Mouse (Mus musculus): ENCODE results near the gene Ddn.

Gene Ddn

DNA sequence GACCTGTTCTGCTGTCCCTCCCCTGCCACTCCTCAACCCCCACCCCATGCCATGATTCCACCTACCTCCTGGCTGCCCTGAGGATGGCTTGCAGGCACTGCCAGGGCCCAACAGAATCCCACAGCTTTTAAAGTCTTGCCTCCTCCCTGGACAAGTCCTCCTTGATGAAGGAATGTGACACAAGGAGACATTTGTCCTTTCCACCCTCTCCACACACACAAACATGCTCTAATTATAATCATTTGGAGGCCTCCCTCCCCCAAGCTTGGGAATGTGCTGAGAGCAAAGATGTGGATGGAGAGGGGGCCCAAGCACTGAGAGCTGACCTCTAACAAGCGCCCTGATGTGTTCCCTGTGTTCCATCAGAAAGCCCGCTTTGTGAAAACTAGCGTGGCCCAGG is at the start of gene Ddn:
Ddn (minus strand) TSS at position 101 of the 400 bp plus-strand sequence.
- no peak for DNase-seq

DNA sequence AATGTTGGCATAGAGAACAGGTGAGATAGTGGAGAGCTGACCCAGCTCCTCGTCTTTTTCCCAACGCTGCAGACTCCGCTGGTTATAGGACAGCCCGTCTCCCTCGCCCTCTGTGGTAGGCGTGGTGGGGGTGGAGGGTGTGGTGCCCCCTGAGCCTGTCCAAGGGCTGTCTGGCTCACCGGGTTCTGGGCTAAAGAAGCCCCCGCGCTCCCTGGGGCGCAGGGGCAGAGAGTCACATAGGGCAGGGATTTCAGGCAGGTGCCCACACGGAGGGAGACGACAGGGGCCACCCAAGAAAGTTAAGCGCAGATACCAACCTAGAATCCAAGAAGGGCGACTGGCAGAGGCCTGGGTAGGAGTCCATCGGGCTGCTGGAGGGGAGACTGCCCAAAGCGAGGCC is 44.9 kb upstream of the Ddn start:
- DNase-seq = no peak

GRCm38 (mm10) chr15:98853161-98853937 is 44.1 kb upstream of the Ddn start:
- DNase-seq = no peak

GRCm38 (mm10) chr15:98852733-98853132 is 43.4 kb upstream of the Ddn start:
- no peak for DNase-seq

- no peak for DNase-seq
These were observed 42.8 kb upstream of the Ddn start for GRCm38 (mm10) chr15:98852071-98852470.

DNA sequence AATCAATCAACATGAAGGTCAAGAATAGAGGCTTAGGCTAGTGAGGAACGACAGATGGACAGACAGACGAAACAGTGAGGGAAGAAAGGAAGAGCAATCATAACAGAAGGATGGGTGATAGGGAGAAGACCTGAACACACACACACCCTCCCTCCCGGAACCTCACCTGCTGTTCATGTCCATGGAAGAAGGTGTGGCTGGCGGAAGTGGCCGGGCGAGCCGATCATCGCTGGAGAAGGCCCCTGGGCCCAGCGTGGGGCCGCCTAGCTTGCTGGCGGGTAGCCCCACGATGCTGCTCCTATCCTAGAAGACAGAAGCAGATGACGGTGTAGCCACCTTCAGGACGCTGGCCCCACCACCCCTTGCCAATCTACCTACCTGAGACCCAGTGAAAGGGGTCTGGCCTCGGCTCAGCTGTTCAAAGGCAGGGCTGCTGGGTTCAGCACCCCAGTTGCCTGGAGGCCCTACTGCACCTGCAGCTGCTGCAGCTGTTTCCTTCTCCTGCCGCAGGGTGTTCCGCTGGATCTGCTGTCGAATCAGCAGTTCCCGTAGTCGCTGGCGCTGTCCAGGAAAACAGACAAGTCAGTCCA is 42.0 kb upstream of the Ddn start:
- no peak for DNase-seq

GRCm38 (mm10) chr15:98850668-98851067 is 41.4 kb upstream of the Ddn start:
- no peak for DNase-seq

DNA sequence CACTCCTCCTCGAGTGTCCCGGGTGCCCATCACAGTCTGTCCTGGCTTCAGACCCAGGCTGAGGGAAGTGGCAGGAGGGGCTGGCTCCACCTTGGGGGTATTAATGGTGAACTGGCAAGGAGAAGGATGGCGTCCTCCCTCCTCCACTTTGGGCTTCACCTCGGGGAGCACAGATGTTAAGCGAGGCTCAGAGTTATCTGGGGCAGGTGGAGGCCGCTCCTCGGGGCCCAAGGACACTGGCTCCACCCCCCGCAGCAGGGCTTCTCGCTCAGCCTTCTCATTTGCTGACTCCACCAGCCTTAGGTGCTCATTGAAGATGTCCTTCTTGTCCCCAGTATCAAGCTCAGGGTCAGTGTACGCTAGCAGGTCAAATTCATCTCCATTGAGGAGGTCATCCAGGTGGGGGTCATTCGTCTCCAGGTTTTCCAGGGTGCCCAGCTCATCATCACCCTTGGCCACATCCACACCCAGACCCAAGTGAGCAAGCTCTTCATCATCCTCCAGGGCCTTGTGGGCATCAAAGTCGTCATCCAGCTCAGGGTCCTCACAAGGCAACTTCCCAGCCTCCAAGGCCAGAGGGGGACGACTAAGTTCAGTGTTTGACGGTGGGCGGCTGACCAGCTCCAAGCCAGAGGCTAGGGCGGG is 40.8 kb upstream of the Ddn start:
- no peak for DNase-seq

GRCm38 (mm10) chr15:98849165-98849564 is 39.9 kb upstream of the Ddn start:
- DNase-seq = no peak

- no peak for DNase-seq
These were observed 36.9 kb upstream of the Ddn start for GRCm38 (mm10) chr15:98846140-98846539.

DNA sequence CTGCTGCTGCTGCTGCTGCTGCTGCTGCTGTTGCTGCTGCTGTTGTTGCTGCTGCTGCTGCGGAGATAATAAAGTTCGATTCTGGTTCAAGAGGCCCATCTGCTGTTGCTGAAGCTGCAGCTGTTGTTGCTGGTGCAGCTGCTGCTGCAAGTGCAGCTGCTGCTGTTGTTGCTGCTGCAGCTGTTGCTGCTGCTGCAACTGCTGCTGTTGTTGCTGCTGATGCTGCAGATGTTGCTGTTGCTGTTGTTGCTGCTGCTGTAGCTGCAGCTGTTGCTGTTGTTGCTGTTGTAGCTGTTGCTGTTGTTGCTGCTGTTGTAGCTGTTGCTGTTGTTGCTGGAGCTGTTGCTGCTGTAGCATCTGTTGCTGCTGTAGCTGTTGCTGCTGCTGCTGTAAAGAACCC is 35.9 kb upstream of the Ddn start:
- no peak for DNase-seq

GRCm38 (mm10) chr15:98843595-98844223 is 34.4 kb upstream of the Ddn start:
- no peak for DNase-seq

DNA sequence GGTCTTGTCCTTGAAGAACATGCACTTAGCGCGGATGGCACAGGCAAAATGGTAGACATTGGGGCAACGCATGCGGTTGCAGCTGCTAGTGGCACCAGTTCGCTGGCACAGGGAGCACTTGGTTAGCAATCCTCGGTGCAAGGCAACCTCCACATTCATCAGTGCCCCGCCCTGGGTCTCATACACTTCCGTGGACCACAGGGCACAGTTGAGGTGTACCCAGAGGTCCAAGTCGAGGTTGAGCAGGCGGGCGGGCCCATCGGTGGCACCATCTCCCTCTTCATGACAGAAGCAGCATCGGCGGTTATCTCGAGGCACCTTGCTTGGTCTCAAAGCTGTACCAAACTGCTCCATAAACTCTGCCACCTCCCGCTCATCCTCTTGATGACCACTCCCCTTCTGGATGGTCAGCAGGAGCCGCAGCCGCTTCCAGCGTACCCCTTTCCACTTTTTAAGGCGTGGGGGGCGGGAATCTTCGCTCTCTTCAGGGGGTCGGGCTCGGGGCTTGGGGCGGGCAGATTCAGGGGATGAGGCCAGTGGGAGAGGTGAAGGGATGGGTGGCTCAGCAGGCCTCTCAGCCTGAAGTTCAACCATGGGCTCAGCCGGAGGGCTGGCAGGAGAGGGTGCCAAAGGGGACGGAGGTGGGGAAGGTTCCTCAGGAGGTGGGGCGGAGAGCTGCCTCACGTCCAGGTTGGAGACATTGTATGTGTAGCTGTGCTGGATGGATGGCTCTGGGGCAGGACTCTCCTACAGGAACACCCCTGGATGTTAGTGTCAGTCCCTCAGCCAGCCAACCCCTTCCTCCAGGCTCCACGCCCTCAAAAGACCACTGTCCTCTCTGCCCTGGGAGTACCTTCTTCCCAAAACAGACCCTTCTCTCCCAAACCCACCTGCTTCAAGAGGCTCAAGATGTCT is 30.6 kb upstream of the Ddn start:
- no peak for DNase-seq

DNA sequence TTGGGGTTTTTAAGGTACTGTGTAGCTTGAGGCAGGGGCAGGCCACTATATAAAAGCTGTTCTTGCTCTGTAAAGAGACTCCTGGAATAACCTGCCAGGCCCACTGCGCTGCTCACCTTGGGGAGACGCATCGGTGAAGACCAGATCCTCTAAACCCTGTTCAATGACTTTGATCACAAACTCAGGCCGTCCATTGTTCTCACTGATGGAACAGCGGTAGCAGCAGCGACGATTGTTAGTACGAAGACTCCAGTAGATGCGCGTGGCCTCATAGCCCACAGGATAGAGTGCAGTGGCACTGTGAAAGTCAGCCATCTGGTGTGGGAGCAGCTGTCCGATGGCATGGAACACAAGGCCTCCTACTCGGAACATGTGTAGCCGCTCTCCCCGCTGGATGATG is 29.9 kb upstream of the Ddn start:
- DNase-seq = no peak

DNA sequence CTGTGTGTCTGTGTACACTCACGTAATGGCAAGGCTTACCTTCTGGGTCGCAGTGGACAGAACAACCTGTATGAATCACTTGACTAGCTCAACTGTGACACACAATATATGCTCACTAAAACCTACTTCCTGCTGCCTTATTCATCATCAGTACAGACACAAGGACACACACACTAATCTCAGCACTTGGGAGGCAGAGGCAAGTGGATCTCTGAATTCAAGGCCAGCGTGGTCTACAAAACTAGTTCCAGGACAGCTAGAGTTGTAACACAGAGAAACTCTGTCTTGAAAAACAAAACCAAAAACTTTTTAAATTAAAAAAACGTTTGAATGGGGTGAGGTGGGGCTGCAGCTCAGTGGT is 28.4 kb upstream of the Ddn start:
- no peak for DNase-seq

DNA sequence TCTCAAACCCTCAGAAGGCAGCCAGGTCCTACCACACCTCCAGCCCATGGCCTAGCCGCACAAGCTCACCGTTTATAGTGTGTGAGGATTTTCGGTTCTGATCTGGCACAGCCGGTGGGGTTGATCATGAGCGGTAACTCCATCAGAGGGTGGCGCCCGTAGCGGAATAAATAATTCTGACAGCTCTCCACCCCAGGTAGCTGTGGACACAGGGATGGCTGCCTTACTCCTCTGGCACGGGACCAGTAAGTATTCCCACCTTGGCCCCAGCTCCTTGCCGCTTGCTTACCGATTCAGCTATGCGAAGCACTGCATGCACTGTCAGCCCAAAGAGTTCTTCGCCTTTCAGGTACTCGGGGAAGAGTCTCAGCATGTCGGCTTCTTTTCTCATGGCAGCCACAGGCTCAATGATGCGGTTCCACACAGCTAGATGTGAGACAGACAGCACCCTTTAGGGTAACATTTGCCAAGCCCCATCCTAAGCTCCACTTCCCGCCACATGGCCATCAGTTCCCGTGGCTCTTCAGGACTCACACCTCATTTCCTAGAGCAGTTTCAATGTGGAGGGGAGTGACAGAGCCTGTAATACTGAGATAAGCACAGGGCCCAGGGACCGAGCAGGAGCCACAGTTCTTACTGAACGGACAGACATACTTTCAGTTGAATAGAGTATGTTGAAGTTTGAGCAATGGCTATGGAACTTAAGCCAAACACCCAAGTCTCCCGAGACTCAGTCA is 27.9 kb upstream of the Ddn start:
- DNase-seq = no peak

DNA sequence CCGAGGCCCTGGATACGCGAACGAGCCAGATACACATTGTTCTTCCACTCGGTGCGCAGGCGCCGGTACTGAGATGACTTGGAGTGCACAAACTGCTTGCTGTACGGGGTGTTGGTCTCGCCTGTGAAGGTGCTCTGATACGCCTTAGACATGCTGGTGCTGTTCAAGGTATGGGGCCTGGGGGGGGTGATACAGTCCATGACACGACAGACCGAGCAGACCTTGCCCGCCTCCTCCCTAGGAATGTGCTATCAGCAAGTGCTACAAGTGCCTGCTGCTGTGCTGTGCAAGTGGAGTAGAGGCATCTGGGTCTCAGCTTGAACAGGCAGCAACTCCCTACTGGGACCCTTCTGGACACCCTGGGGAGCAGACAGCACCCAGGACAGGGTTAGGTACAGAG is 26.0 kb upstream of the Ddn start:
- no peak for DNase-seq

DNA sequence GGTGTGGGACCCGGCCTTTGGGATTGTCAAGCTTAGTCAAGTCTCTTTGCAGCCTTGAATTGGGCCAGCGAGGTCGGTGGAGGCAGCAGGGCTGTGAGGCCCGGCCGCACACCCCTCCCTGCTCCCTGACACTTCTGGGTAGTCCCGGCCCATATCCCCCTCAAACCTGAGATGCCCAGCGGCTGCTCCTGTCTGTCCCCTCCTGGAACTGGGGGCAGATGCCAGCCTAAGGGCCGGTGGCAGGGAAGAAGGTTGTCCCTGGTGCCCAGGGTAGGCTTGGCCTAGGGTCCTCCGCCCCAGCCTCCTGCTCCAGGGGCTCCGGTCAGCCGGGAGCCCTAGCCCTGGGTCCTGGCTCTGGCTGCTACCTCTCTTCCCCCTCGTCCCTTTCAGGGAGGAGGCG is 24.8 kb upstream of the Ddn start:
- DNase-seq = no peak

DNA sequence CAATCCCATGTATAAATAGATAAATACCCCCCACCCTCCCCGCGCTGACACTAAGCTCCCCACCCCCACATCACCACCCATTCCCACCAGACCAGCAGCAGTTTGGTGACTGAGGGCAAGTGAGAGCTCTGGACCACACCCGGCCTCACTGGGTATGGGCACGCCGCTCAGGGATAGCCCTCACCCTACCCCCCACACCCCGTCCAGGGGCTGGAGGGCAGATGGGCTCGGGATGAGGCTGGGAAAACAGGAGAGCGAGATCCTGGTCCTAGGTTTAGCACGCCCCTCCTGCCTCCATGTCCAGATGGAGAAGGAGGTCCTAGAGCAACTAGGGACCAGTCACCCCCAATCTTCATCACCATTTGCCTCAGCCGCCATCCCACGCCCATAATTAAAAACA is 24.0 kb upstream of the Ddn start:
- DNase-seq = no peak

DNA sequence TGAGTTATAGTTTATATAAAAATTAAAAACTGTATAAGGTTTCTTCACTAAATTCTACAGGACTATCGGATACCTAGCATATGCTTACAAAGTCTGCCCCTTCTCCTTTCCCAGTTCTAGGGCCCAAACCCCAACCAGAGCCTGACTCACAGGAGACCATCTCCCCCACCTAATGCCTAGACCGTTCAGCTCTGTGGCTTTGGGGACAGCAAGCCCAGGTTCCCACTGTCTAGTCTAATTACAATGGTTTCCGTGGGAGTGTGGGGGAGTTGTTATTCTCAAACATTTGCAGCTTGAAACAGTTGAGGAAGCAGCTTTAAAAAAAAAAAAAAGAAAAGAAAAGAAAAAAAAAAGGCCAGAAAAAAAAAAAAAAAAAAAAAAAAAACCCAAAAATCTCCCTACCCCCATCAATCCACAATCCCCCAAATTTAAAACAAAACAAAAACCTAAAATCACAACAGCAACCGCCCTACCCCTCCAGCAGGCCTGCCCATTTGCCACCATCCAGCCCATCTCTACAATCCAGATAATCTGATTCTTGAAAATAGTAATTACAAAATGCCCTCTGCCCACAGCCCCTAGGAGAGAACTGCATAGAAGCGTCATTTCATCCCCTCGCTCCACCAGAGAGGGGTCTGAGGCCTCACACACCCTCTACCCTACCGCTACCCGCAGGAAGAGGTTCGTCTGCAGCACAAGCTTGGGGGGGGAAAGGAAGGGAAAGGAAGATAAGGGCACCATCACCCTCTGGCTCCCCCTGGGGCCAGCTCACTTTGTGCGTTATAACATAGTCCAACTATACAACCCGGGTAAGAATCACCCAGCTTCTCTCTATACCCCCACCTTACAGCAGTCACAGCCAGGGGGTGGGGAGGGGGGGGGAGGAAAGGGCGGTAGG is 23.1 kb upstream of the Ddn start:
- no peak for DNase-seq

DNA sequence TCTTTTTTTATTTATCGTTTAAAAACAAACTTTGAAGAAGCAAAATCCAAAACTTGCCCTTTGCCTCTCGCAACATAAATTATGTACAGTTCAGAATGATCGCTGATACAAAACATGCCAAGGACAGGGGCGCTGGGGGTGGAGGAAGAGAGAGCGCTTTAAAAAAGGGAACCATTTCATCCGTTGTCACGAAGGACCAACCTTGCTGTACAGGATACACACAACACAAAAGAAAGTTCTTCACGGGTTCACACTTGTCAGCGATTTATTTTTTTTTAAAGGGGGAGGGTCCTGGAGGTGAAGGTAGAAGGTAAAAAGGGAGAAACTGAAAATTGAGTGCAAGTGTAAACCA is 22.4 kb upstream of the Ddn start:
- DNase-seq = no peak

Data from cerebellum, postnatal 10 days (tissue).